ENCODE assay signal across 15 mouse cellular contexts in genomic region chr5:138788481-138789211, GRCm38 (mm10). TPM values are rescaled to one million over a fixed set of nuclear protein-coding genes. Genes with fewer than 3 reads are reported as not detected.
DNase-seq lines count a peak whose midpoint lies in the region; ATAC-seq and TF ChIP-seq lines count a peak whose summit lies in the region.
"Had no signal": no experiment of that assay in that cellular context is flagged by ENCODE, and none has a peak within 500 bp of the region (broad histone marks: within the 10 kb centered on the region; RNA-seq: fewer than 3 reads in every experiment).

No protein-coding gene starts in this region.

- no peak for TF ChIP-seq CTCF in hindbrain, postnatal 0 days (IDR thresholded peaks at IDR 0.05; ENCODE audit: low read depth)
- TF ChIP-seq CTCF in liver, postnatal 0 days (IDR thresholded peaks at IDR 0.05; ENCODE audit: low read depth): no peak

- H3K36me3 ChIP-seq in hindbrain, postnatal 0 days (ENCODE audit: insufficient read depth, low read length): peaks cover 18% of the 10 kb centered on the region; the same call in 1 of the 2 replicates
- peaks cover 34% of the 10 kb centered on the region for H3K36me3 ChIP-seq in hindbrain, embryonic 12.5 days
- peaks cover 33% of the 10 kb centered on the region for H3K36me3 ChIP-seq in neural tube, embryonic 15.5 days
- no peaks in the 10 kb centered on the region for H3K36me3 ChIP-seq in liver, postnatal 0 days (replicated peaks; ENCODE audit: insufficient read depth, low read length)
- H3K36me3 ChIP-seq: heart, embryonic 15.5 days; liver, embryonic 15.5 days had no signal

- TF ChIP-seq EP300 in liver, postnatal 0 days (IDR thresholded peaks at IDR 0.05; ENCODE audit: low read depth): no peak

- no peak overlapping the region for H3K4me3 ChIP-seq in hindbrain, postnatal 0 days (ENCODE audit: low read length)
- no peak overlapping the region for H3K4me3 ChIP-seq in hindbrain, embryonic 12.5 days
- H3K4me3 ChIP-seq in neural tube, embryonic 15.5 days (replicated peaks): no peak overlapping the region
- H3K4me3 ChIP-seq in liver, postnatal 0 days (ENCODE audit: low read depth, low read length): no peak overlapping the region
- H3K4me3 ChIP-seq: gastrocnemius, adult 2 months; heart, embryonic 15.5 days; liver, embryonic 15.5 days had no signal

- no peaks in the 10 kb centered on the region for H3K27me3 ChIP-seq in hindbrain, postnatal 0 days (ENCODE audit: insufficient read depth, low read length)
- no peaks in the 10 kb centered on the region for H3K27me3 ChIP-seq in hindbrain, embryonic 12.5 days
- no peaks in the 10 kb centered on the region for H3K27me3 ChIP-seq in neural tube, embryonic 15.5 days (replicated peaks)
- no peaks in the 10 kb centered on the region for H3K27me3 ChIP-seq in liver, postnatal 0 days (ENCODE audit: insufficient read depth, low read length)
- H3K27me3 ChIP-seq: heart, embryonic 15.5 days; liver, embryonic 15.5 days had no signal

- H3K4me1 ChIP-seq in hindbrain, postnatal 0 days (ENCODE audit: insufficient read depth, low read length): peaks cover 4% of the 10 kb centered on the region
- peaks cover 11% of the 10 kb centered on the region for H3K4me1 ChIP-seq in hindbrain, embryonic 12.5 days
- peaks cover 15% of the 10 kb centered on the region for H3K4me1 ChIP-seq in neural tube, embryonic 15.5 days
- H3K4me1 ChIP-seq in liver, postnatal 0 days (ENCODE audit: insufficient read depth): peaks cover 5% of the 10 kb centered on the region; the same call in 1 of the 2 replicates

- no peak overlapping the region for H3K4me2 ChIP-seq in hindbrain, postnatal 0 days (ENCODE audit: low read depth, low read length)
- H3K4me2 ChIP-seq in hindbrain, embryonic 12.5 days (replicated peaks): no peak overlapping the region
- H3K4me2 ChIP-seq in neural tube, embryonic 15.5 days: no peak overlapping the region
- no peak overlapping the region for H3K4me2 ChIP-seq in liver, postnatal 0 days (ENCODE audit: low read depth, low read length)
- H3K4me2 ChIP-seq: heart, embryonic 15.5 days; liver, embryonic 15.5 days had no signal

- H3K9ac ChIP-seq in hindbrain, postnatal 0 days (replicated peaks; ENCODE audit: low read length): 0 out of 2 replicates have a peak overlapping the region, but pooled peaks have one; percentile 17
- no peak overlapping the region for H3K9ac ChIP-seq in hindbrain, embryonic 12.5 days
- no peak overlapping the region for H3K9ac ChIP-seq in neural tube, embryonic 15.5 days (replicated peaks)
- H3K9ac ChIP-seq in liver, postnatal 0 days (replicated peaks): no peak overlapping the region
- H3K9ac ChIP-seq: heart, embryonic 15.5 days; liver, embryonic 15.5 days had no signal

- WGBS in hindbrain, postnatal 0 days: 36% methylated on average over 11 of the region's 11 CpGs
- WGBS in hindbrain, embryonic 12.5 days: 63% methylated on average over 11 of the region's 11 CpGs
- WGBS in neural tube, embryonic 15.5 days: 56% methylated on average over 11 of the region's 11 CpGs
- WGBS in liver, postnatal 0 days (ENCODE audit: insufficient replicate concordance): 61% methylated on average over 11 of the region's 11 CpGs

- peak overlapping the region; percentile 41; the same call in 1 of the 2 replicates for H3K27ac ChIP-seq in hindbrain, postnatal 0 days
- no peak overlapping the region for H3K27ac ChIP-seq in hindbrain, embryonic 12.5 days
- 0 out of 2 replicates have a peak overlapping the region, but pooled peaks have one; percentile 13 for H3K27ac ChIP-seq in neural tube, embryonic 15.5 days (replicated peaks)
- no peak overlapping the region for H3K27ac ChIP-seq in liver, postnatal 0 days (ENCODE audit: low read depth)
- H3K27ac ChIP-seq: gastrocnemius, adult 2 months; heart, embryonic 15.5 days; liver, embryonic 15.5 days had no signal

- H3K9me3 ChIP-seq in hindbrain, postnatal 0 days (ENCODE audit: low read length): no peaks in the 10 kb centered on the region
- no peaks in the 10 kb centered on the region for H3K9me3 ChIP-seq in hindbrain, embryonic 12.5 days (replicated peaks)
- H3K9me3 ChIP-seq in neural tube, embryonic 15.5 days (replicated peaks): no peaks in the 10 kb centered on the region
- H3K9me3 ChIP-seq in liver, postnatal 0 days (ENCODE audit: low read length): no peaks in the 10 kb centered on the region
- H3K9me3 ChIP-seq: heart, embryonic 15.5 days; liver, embryonic 15.5 days had no signal

- peak; percentile 34 for DNase-seq in hindbrain, postnatal 0 days (ENCODE audit: low spot score)
- DNase-seq in retina, postnatal 1 day: peak; percentile 41
- no peak for DNase-seq in retina, embryonic 14.5 days (ENCODE audit: low spot score)
- peak; percentile 84 for DNase-seq in kidney, adult 9 months
- DNase-seq in liver, postnatal 0 days: no peak
- DNase-seq: gastrocnemius, adult 2 months; thymus, postnatal 25 days had no signal

- peak; percentile 77 for ATAC-seq in hindbrain, postnatal 0 days
- no peak for ATAC-seq in hindbrain, embryonic 12.5 days (ENCODE audit: low FRiP score)
- no peak for ATAC-seq in neural tube, embryonic 15.5 days (ENCODE audit: low FRiP score)
- ATAC-seq in liver, postnatal 0 days: no peak
- ATAC-seq in monocyte, adult 5-6 weeks (replicated peaks; ENCODE audit: insufficient number of reproducible peaks, low FRiP score, low TSS enrichment, poor library complexity, severe bottlenecking): no peak
- ATAC-seq: activated CD4-positive, CD25-positive, alpha-beta regulatory T cell, adult 4 months; intestine, embryonic 16.5 days had no signal

RNA-seq across cellular contexts. Expression of gene Gm5294, which starts 31.2 kb away (rescaled TPM):
- total RNA-seq in hindbrain, postnatal 0 days (2014; rRNA removed): 1.0 TPM in 1 of 2 replicates, not detected in the other
- polyA plus RNA-seq in hindbrain, postnatal 0 days (2015; fragmentation: Nextera tagmentation; extraction: Ambion mirVana): 0.48 and 0.59 TPM in 2 replicates
- polyA plus RNA-seq in hindbrain, embryonic 12.5 days (2016; fragmentation: Nextera tagmentation; extraction: Ambion mirVana): 0.46 and 0.64 TPM in 2 replicates
- not detected in 2 replicates for polyA plus RNA-seq in neural tube, embryonic 15.5 days (2015; fragmentation: Nextera tagmentation; extraction: Ambion mirVana)
- polyA plus RNA-seq in liver, postnatal 0 days (2015; fragmentation: Nextera tagmentation; extraction: Ambion mirVana): not detected in 2 replicates
- not detected in 3 replicates for total RNA-seq in monocyte, adult 5-6 weeks (2017)
- total RNA-seq: gastrocnemius, adult 2 months; left cerebral cortex, postnatal 14 days had no signal
- polyA plus RNA-seq: activated CD4-positive, CD25-positive, alpha-beta regulatory T cell, adult 4 months; heart, embryonic 15.5 days; intestine, embryonic 16.5 days; liver, embryonic 15.5 days had no signal

RNA-seq across cellular contexts. Expression of gene Fam20c, which starts 34.3 kb away (rescaled TPM):
- total RNA-seq in hindbrain, postnatal 0 days (2014; rRNA removed): 96.4 and 99.4 TPM in 2 replicates
- 52.5 and 53.9 TPM in 2 replicates for polyA plus RNA-seq in hindbrain, postnatal 0 days (2015; fragmentation: Nextera tagmentation; extraction: Ambion mirVana)
- 44.1 and 45.8 TPM in 2 replicates for polyA plus RNA-seq in hindbrain, embryonic 12.5 days (2016; fragmentation: Nextera tagmentation; extraction: Ambion mirVana)
- 43.6 and 57.9 TPM in 2 replicates for polyA plus RNA-seq in neural tube, embryonic 15.5 days (2015; fragmentation: Nextera tagmentation; extraction: Ambion mirVana)
- polyA plus RNA-seq in liver, postnatal 0 days (2015; fragmentation: Nextera tagmentation; extraction: Ambion mirVana): 15.3 and 19.0 TPM in 2 replicates
- total RNA-seq in monocyte, adult 5-6 weeks (2017): 6.6 to 31.5 TPM (median 17.6 TPM) in 3 replicates
- polyA plus RNA-seq: activated CD4-positive, CD25-positive, alpha-beta regulatory T cell, adult 4 months had no signal

Comparison
In these comparisons a context has a peak if more than half of its experiments do, and no peak if none do; other contexts are left out.
1. DNase-seq: peak in hindbrain, postnatal 0 days (single experiment), retina, postnatal 1 day (single experiment) and kidney, adult 9 months (single experiment); none in retina, embryonic 14.5 days (single experiment) and liver, postnatal 0 days (single experiment).
2. H3K27ac ChIP-seq: peak in hindbrain, postnatal 0 days (single experiment) and neural tube, embryonic 15.5 days (single experiment); none in hindbrain, embryonic 12.5 days (single experiment) and liver, postnatal 0 days (single experiment).